Mouse (Mus musculus) ES-Bruce4 (cell line): ENCODE data around the gene Dnmt3b. TPM values are rescaled to one million over a fixed set of nuclear protein-coding genes. Genes with fewer than 3 reads are reported as not detected.
A peak's percentile ranks its signal among the peaks of the same experiment; 100 is the strongest.

Experiments
- H3K27ac ChIP-seq: 2 replicates; pipeline ENCODE4 v1.5.1; 2012; ENCODE audit warnings: low read length, inconsistent platforms; ENCODE audit not compliant: insufficient read depth
- H3K27me3 ChIP-seq: 2 replicates; pipeline ENCODE4 v1.6.1; 2012; ENCODE audit warnings: mild to moderate bottlenecking, low read length, inconsistent platforms; ENCODE audit not compliant: control insufficient read depth, poor library complexity, insufficient read depth, severe bottlenecking
- H3K36me3 ChIP-seq: 2 replicates; pipeline ENCODE4 v1.6.1; 2012; ENCODE audit warnings: inconsistent platforms, mild to moderate bottlenecking, low read length, moderate library complexity; ENCODE audit not compliant: control insufficient read depth, poor library complexity, insufficient read depth, severe bottlenecking
- H3K4me1 ChIP-seq: one replicate; pipeline ENCODE4 v1.8.1; 2011; ENCODE audit warnings: low read length; ENCODE audit not compliant: control insufficient read depth, insufficient read depth
- H3K4me3 ChIP-seq: 2 replicates; pipeline ENCODE4 v1.5.1; 2011; ENCODE audit warnings: low read depth, mild to moderate bottlenecking, low read length
- H3K9ac ChIP-seq: 2 replicates; pipeline ENCODE4 v1.6.1; 2012; ENCODE audit warnings: low read depth, mild to moderate bottlenecking, inconsistent platforms; ENCODE audit not compliant: poor library complexity, severe bottlenecking
- H3K9me3 ChIP-seq: replicated peaks from 2 replicates; pipeline ENCODE4 v1.6.1; 2012; ENCODE audit warnings: mild to moderate bottlenecking, low read length, inconsistent platforms; ENCODE audit not compliant: control insufficient read depth, poor library complexity, insufficient read depth, severe bottlenecking
- CTCF ChIP-seq: IDR thresholded peaks from one replicate; pipeline ENCODE4 v1.8.1; 2011; ENCODE audit warnings: low read depth, low read length
- EP300 ChIP-seq: IDR thresholded peaks from 2 replicates; pipeline ENCODE4 v1.6.1; 2011; ENCODE audit warnings: low read depth, low read length; ENCODE audit not compliant: insufficient read depth
- POLR2A ChIP-seq: IDR thresholded peaks from one replicate; pipeline ENCODE4 v1.8.1; 2011; ENCODE audit warnings: low read length; ENCODE audit not compliant: insufficient read depth
- polyA plus RNA-seq: library from polyadenylated mRNA; stranded (reverse); fragments of >200 nt; gene quantifications from 2 replicates; pipeline ENCODE4 v1.2.4, GENCODE M21; 2011; ENCODE audit warnings: low read depth; ENCODE audit not compliant: missing spikeins, insufficient read depth, insufficient read length

The Dnmt3b gene
- polyA plus RNA-seq, 1 experiment: 112 TPM

GRCm38 (mm10) chr2:153631976-153632870 is 17.0 kb upstream of the Dnmt3b start, which contains the start of gene Commd7:
Commd7 (minus strand) TSS chr2:153632781.
- Histone ChIP-seq H3K9ac (peak within 1 kb of the TSS; percentile 89), H3K9me3 (no peaks in the 10 kb centered on the region), H3K27ac (peak within 1 kb of the TSS; percentile 6; the same call in 1 of the 2 replicates), H3K27me3 (no peaks in the 10 kb centered on the region), H3K4me1 (no peaks in the 10 kb centered on the region), H3K4me3 (peak within 1 kb of the TSS; percentile 83), H3K36me3 (no peaks in the 10 kb centered on the region)
- TF ChIP-seq POLR2A (no peak), EP300 (no peak), CTCF (no peak)

- H3K36me3 ChIP-seq: no peaks in the 10 kb centered on the region
- TF ChIP-seq CTCF: no peak
- no peak for TF ChIP-seq EP300
- no peak overlapping the region; the same call in 1 of the 2 replicates for H3K27ac ChIP-seq
- no peaks in the 10 kb centered on the region for H3K9me3 ChIP-seq
- no peaks in the 10 kb centered on the region for H3K4me1 ChIP-seq
- no peaks in the 10 kb centered on the region for H3K27me3 ChIP-seq
- peak overlapping the region; percentile 89 for H3K9ac ChIP-seq
- peak overlapping the region; percentile 83 for H3K4me3 ChIP-seq
Measured at GRCm38 (mm10) chr2:153632871-153633226, 16.4 kb upstream of the Dnmt3b start.

GRCm38 (mm10) chr2:153633259-153633658 is 16.0 kb upstream of the Dnmt3b start:
- Histone ChIP-seq H3K4me3 (no peak overlapping the region), H3K27me3 (no peaks in the 10 kb centered on the region), H3K9me3 (no peaks in the 10 kb centered on the region), H3K9ac (peak overlapping the region; percentile 89; the same call in 1 of the 2 replicates), H3K4me1 (no peaks in the 10 kb centered on the region), H3K36me3 (no peaks in the 10 kb centered on the region), H3K27ac (no peak overlapping the region)
- no peak for TF ChIP-seq POLR2A
- TF ChIP-seq CTCF: no peak
- TF ChIP-seq EP300: no peak

GRCm38 (mm10) chr2:153638977-153639680 is 10.1 kb upstream of the Dnmt3b start:
- H3K4me3 ChIP-seq: no peak overlapping the region
- H3K9ac ChIP-seq: no peak overlapping the region
- peak overlapping the region; percentile 22; the same call in 1 of the 2 replicates for H3K27ac ChIP-seq
- H3K4me1 ChIP-seq: peaks cover 11% of the 10 kb centered on the region
- no peaks in the 10 kb centered on the region for H3K36me3 ChIP-seq
- no peaks in the 10 kb centered on the region for H3K27me3 ChIP-seq
- H3K9me3 ChIP-seq: no peaks in the 10 kb centered on the region
- TF ChIP-seq POLR2A: no peak
- TF ChIP-seq EP300: peak; percentile 85

GRCm38 (mm10) chr2:153642496-153642895 is 6.8 kb upstream of the Dnmt3b start:
- TF ChIP-seq CTCF (no peak), EP300 (no peak), POLR2A (no peak)
- H3K27me3 ChIP-seq: no peaks in the 10 kb centered on the region
- peak overlapping the region; percentile 2; the same call in 1 of the 2 replicates for H3K27ac ChIP-seq
- no peaks in the 10 kb centered on the region for H3K36me3 ChIP-seq
- no peaks in the 10 kb centered on the region for H3K9me3 ChIP-seq
- H3K4me3 ChIP-seq: no peak overlapping the region
- no peak overlapping the region for H3K9ac ChIP-seq
- peaks cover 11% of the 10 kb centered on the region for H3K4me1 ChIP-seq

GRCm38 (mm10) chr2:153642999-153643398 is 6.3 kb upstream of the Dnmt3b start:
- Histone ChIP-seq H3K27me3 (no peaks in the 10 kb centered on the region), H3K36me3 (no peaks in the 10 kb centered on the region), H3K4me3 (no peak overlapping the region), H3K9ac (no peak overlapping the region), H3K9me3 (no peaks in the 10 kb centered on the region), H3K27ac (peak overlapping the region; percentile 2; the same call in 1 of the 2 replicates), H3K4me1 (peaks cover 11% of the 10 kb centered on the region)
- TF ChIP-seq EP300 (peak; percentile 84), CTCF (no peak), POLR2A (no peak)
